Mouse (Mus musculus) erythroblast, adult 5-6 weeks (primary cell): ENCODE measurements around the gene T2. TPM values are rescaled to one million over a fixed set of nuclear protein-coding genes. Genes with fewer than 3 reads are reported as not detected.

Source experiments
- ATAC-seq: replicated peaks from 2 replicates; pipeline ENCODE4 v1.8.0; 2016; ENCODE audit warnings: moderate number of reproducible peaks, mild to moderate bottlenecking, moderate TSS enrichment, inconsistent platforms; ENCODE audit not compliant: poor library complexity, low FRiP score, severe bottlenecking
- total RNA-seq, 2 experiments: library from RNA; stranded (forward) in 1 of 2; stranded (reverse) in 1 of 2; fragments of 150-400 nt in 1 of 2; fragments of 200-764, 138-1000 nt in 1 of 2; gene quantifications; 2 replicates each; pipeline versions ENCODE4 v1.2.3 to v1.2.4; 2015 to 2017; ENCODE audit warnings: low replicate concordance in 2 of 2

T2 gene
- total RNA-seq, 2 experiments from 2014 or later: not detected

GRCm38 (mm10) chr17:8456856-8457460 lies 101.2 kb downstream of the T2 start:
- no peak for ATAC-seq

GRCm38 (mm10) chr17:8461568-8461967 lies 105.8 kb downstream of the T2 start:
- no peak for ATAC-seq

- peak; percentile 85 for ATAC-seq
Measured at GRCm38 (mm10) chr17:8463482-8464128, 107.8 kb downstream of the T2 start.

GRCm38 (mm10) chr17:8467771-8468170 lies 112.0 kb downstream of the T2 start:
- ATAC-seq: no peak

- peak; percentile 69 for ATAC-seq
Measured at GRCm38 (mm10) chr17:8468716-8469344, 113.0 kb downstream of the T2 start.

Other genes starting within 250 kb of the T2 start
- not detected in 2 replicates for gene Gm49673, start 208.2 kb upstream of the T2 start, total RNA-seq (2015; ENCODE audit: low replicate concordance)
- not detected in 2 replicates for gene Gm49673, start 208.2 kb upstream of the T2 start, total RNA-seq (2017; ENCODE audit: low replicate concordance)
- gene Rnaset2a, start 207.9 kb upstream of the T2 start, total RNA-seq (2015; ENCODE audit: low replicate concordance): 19.9 and 30.9 TPM in 2 replicates
- gene Rnaset2a, start 207.9 kb upstream of the T2 start, total RNA-seq (2017; ENCODE audit: low replicate concordance): 5.0 and 8.8 TPM in 2 replicates
- gene Fgfr1op, start 190.5 kb upstream of the T2 start, total RNA-seq (2015; ENCODE audit: low replicate concordance): 6.7 and 7.9 TPM in 2 replicates
- 5.4 and 6.3 TPM in 2 replicates for gene Fgfr1op, start 190.5 kb upstream of the T2 start, total RNA-seq (2017; ENCODE audit: low replicate concordance)
- gene Ccr6, start 119.9 kb upstream of the T2 start, total RNA-seq (2015; ENCODE audit: low replicate concordance): not detected in 2 replicates
- not detected in 2 replicates for gene Ccr6, start 119.9 kb upstream of the T2 start, total RNA-seq (2017; ENCODE audit: low replicate concordance)
- gene Mpc1, start 73.1 kb upstream of the T2 start, total RNA-seq (2015; ENCODE audit: low replicate concordance): 46.5 and 65.0 TPM in 2 replicates
- gene Mpc1, start 73.1 kb upstream of the T2 start, total RNA-seq (2017; ENCODE audit: low replicate concordance): 21.7 and 52.1 TPM in 2 replicates
- 94.7 and 111 TPM in 2 replicates for gene Sft2d1, start 44.9 kb upstream of the T2 start, total RNA-seq (2015; ENCODE audit: low replicate concordance)
- gene Sft2d1, start 44.9 kb upstream of the T2 start, total RNA-seq (2017; ENCODE audit: low replicate concordance): 8.0 and 8.2 TPM in 2 replicates
- gene Prr18, start 18.5 kb upstream of the T2 start, total RNA-seq (2015; ENCODE audit: low replicate concordance): 0.42 TPM in 1 of 2 replicates, not detected in the other
- gene Prr18, start 18.5 kb upstream of the T2 start, total RNA-seq (2017; ENCODE audit: low replicate concordance): not detected in 2 replicates
- not detected in 2 replicates for gene T, start 78.4 kb downstream of the T2 start, total RNA-seq (2015; ENCODE audit: low replicate concordance)
- gene T, start 78.4 kb downstream of the T2 start, total RNA-seq (2017; ENCODE audit: low replicate concordance): not detected in 2 replicates
- 0.63 and 0.77 TPM in 2 replicates for gene Pde10a, start 169.4 kb downstream of the T2 start, total RNA-seq (2015; ENCODE audit: low replicate concordance)
- 0.42 TPM in 1 of 2 replicates, not detected in the other for gene Pde10a, start 169.4 kb downstream of the T2 start, total RNA-seq (2017; ENCODE audit: low replicate concordance)
- gene Gm17087, start 211.0 kb downstream of the T2 start, total RNA-seq (2015; ENCODE audit: low replicate concordance): not detected in 2 replicates
- not detected in 2 replicates for gene Gm17087, start 211.0 kb downstream of the T2 start, total RNA-seq (2017; ENCODE audit: low replicate concordance)